Mouse (Mus musculus) myocyte (in vitro differentiated cells): Measurements from ENCODE around the gene Cdc14a. TPM values are rescaled to one million over a fixed set of nuclear protein-coding genes. Genes with fewer than 3 reads are reported as not detected.

Experiments used
- H3K27me3 ChIP-seq: one replicate; pipeline ENCODE4 v1.6.1; 2011; ENCODE audit not compliant: control insufficient read depth, insufficient read depth, insufficient read length
- H3K36me3 ChIP-seq: one replicate; pipeline ENCODE4 v1.6.1; 2011; ENCODE audit not compliant: control insufficient read depth, insufficient read depth
- H3K4me2 ChIP-seq: one replicate; pipeline ENCODE4 v1.6.1; 2011; ENCODE audit warnings: low read depth, control low read depth
- H3K4me3 ChIP-seq: one replicate; pipeline ENCODE4 v1.5.1; 2011; ENCODE audit warnings: mild to moderate bottlenecking, control low read depth, moderate library complexity
- H3K79me2 ChIP-seq: one replicate; pipeline ENCODE4 v1.6.1; 2011; ENCODE audit not compliant: control insufficient read depth, insufficient read depth
- H3ac ChIP-seq: one replicate; pipeline ENCODE4 v1.6.1; 2011; ENCODE audit not compliant: control insufficient read depth, insufficient read length
- CEBPB ChIP-seq: IDR thresholded peaks from 2 replicates; pipeline ENCODE4 v1.6.1; 2011; ENCODE audit warnings: mild to moderate bottlenecking, moderate library complexity; ENCODE audit not compliant: poor library complexity, insufficient read depth, severe bottlenecking
- E2F4 ChIP-seq: IDR thresholded peaks from one replicate; pipeline ENCODE4 v1.6.1; 2011; ENCODE audit warnings: mild to moderate bottlenecking, control low read depth, moderate library complexity; ENCODE audit not compliant: insufficient read depth
- MAX ChIP-seq: IDR thresholded peaks from one replicate; pipeline ENCODE4 v1.6.1; 2011; ENCODE audit warnings: low read depth, mild to moderate bottlenecking, control low read depth
- MYOD1 ChIP-seq, 3 experiments: IDR thresholded peaks; one replicate each; pipeline ENCODE4 v1.6.1; 2011; ENCODE audit warnings: control low read depth in 2 of 3, low read depth in 2 of 3, mild to moderate bottlenecking in 2 of 3, moderate library complexity in 1 of 3; ENCODE audit not compliant: insufficient read length in 2 of 3, control insufficient read depth in 1 of 3
- MYOG ChIP-seq, 3 experiments: IDR thresholded peaks; one replicate each; pipeline ENCODE4 v1.6.1; 2011; ENCODE audit warnings: control low read depth in 2 of 3, low read depth in 2 of 3, mild to moderate bottlenecking in 2 of 3; ENCODE audit not compliant: insufficient read length in 2 of 3, control insufficient read depth in 1 of 3, insufficient read depth in 1 of 3
- POLR2A ChIP-seq: IDR thresholded peaks from one replicate; pipeline ENCODE4 v1.6.1; 2011; ENCODE audit warnings: low read depth, mild to moderate bottlenecking, control low read depth, moderate library complexity; ENCODE audit not compliant: insufficient read length
- POLR2AphosphoS2 ChIP-seq: IDR thresholded peaks from one replicate; pipeline ENCODE4 v1.6.1; 2011; ENCODE audit warnings: low read depth, control low read depth; ENCODE audit not compliant: insufficient read length
- REST ChIP-seq: IDR thresholded peaks from one replicate; pipeline ENCODE4 v1.6.1; 2011; ENCODE audit warnings: mild to moderate bottlenecking, control low read depth, moderate library complexity; ENCODE audit not compliant: insufficient read depth, insufficient read length
- SRF ChIP-seq: IDR thresholded peaks from one replicate; pipeline ENCODE4 v1.6.1; 2011; ENCODE audit warnings: low read depth; ENCODE audit not compliant: control insufficient read depth, insufficient read length
- TCF12 ChIP-seq: IDR thresholded peaks from one replicate; pipeline ENCODE4 v1.6.1; 2011; ENCODE audit warnings: mild to moderate bottlenecking, control low read depth; ENCODE audit not compliant: poor library complexity, insufficient read depth, severe bottlenecking
- TCF3 ChIP-seq: IDR thresholded peaks from one replicate; pipeline ENCODE4 v1.6.1; 2011; ENCODE audit warnings: low read depth, control low read depth; ENCODE audit not compliant: insufficient read length
- USF1 ChIP-seq: IDR thresholded peaks from one replicate; pipeline ENCODE4 v1.6.1; 2011; ENCODE audit warnings: low read depth, mild to moderate bottlenecking, control low read depth, moderate library complexity
- polyA plus RNA-seq: library from polyadenylated mRNA; unstranded; fragments of >200 nt; fragmentation: generic; extraction: Trizol; gene quantifications from one replicate; pipeline ENCODE4 v1.2.1, GENCODE M21; 2012; ENCODE audit warnings: missing spikeins

Gene Cdc14a
- polyA plus RNA-seq, 1 experiment: 0.65 TPM

DNA sequence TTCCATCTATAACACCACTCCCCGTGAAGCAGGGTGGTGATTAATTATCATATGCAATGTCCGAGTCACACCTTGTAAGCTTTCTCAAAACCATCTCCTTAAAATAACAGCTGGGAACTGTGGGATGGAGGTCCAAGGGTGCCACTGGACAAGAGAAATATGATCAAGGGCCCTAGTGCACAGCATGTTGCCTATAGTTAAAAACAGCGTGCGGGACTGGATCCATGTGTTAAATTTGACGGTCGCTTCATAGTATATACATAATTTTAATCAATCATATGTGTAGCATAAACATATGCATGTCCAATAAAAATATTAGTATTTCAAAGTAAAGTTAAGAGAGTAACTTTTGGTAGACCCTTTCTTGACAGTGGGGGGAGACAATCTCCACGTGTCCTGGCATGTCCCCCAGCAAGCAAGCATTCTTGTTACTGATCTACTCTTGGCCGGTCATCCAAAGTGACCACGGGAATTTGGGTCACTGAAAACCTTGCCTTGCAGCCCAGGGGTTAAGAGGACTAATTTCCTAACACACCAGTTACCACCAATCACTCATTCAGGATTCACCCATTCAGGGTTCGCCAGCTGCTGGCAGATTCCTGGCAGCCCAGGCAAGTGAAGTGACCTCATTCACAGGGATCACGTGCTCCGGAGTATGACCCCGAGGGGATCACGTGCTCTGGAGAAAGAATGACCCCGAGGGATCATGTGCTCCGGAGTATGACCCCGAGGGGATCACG, 94.6 kb downstream of the Cdc14a start:
- Histone ChIP-seq H3ac (no peak overlapping the region), H3K4me2 (no peak overlapping the region), H3K27me3 (no peaks in the 10 kb centered on the region), H3K4me3 (no peak overlapping the region), H3K79me2 (no peaks in the 10 kb centered on the region), H3K36me3 (no peaks in the 10 kb centered on the region)
- no peak for TF ChIP-seq SRF
- no peak for TF ChIP-seq TCF12
- TF ChIP-seq POLR2AphosphoS2: no peak
- TF ChIP-seq POLR2A: no peak
- TF ChIP-seq REST: no peak
- no peak for TF ChIP-seq USF1
- TF ChIP-seq E2F4: no peak
- no peak for TF ChIP-seq CEBPB
- TF ChIP-seq MAX: no peak
- TF ChIP-seq MYOG (IDR thresholded peaks at IDR 0.05; ENCODE audit: control insufficient read depth in 1 of 3, insufficient read depth in 1 of 3, insufficient read length in 2 of 3, low read depth in 2 of 3): no peak
- no peak for TF ChIP-seq MYOD1 (IDR thresholded peaks at IDR 0.05; ENCODE audit: control insufficient read depth in 1 of 3, insufficient read length in 2 of 3, low read depth in 2 of 3)
- no peak for TF ChIP-seq TCF3

DNA sequence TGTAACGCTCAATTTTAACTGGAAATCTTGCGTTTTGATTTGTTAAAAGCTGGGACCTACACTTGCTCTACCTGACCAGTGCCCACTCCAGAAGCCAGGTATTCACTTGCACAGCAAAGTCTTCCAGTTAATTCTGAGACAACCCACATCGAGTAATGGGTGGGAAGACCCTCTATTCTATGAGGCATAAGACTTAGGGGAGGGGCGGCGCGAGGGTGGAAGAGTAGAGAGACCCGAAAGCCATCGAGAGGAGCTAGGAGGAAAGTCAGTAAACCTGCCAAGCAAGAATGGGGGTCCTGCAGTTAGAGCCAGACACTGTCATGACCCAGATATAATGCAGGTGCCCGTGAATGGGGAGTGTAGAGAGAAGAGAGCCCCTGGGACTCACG, 96.2 kb downstream of the Cdc14a start:
- Histone ChIP-seq H3K36me3 (no peaks in the 10 kb centered on the region), H3ac (no peak overlapping the region), H3K4me2 (peak overlapping the region; percentile 64), H3K27me3 (no peaks in the 10 kb centered on the region), H3K4me3 (no peak overlapping the region), H3K79me2 (no peaks in the 10 kb centered on the region)
- TF ChIP-seq MYOD1 (IDR thresholded peaks at IDR 0.05; ENCODE audit: control insufficient read depth in 1 of 3, insufficient read length in 2 of 3, low read depth in 2 of 3) (no peak), TCF3 (no peak), POLR2AphosphoS2 (no peak), CEBPB (no peak), TCF12 (no peak)

GRCm38 (mm10) chr3:116327001-116327615, 96.7 kb downstream of the Cdc14a start:
- H3K36me3 ChIP-seq: no peaks in the 10 kb centered on the region
- TF ChIP-seq TCF12: no peak
- TF ChIP-seq POLR2AphosphoS2: no peak
- TF ChIP-seq E2F4: peak; percentile 9
- TF ChIP-seq REST: no peak
- TF ChIP-seq MYOD1 (IDR thresholded peaks at IDR 0.05; ENCODE audit: control insufficient read depth in 1 of 3, insufficient read length in 2 of 3, low read depth in 2 of 3): no peak
- no peak for TF ChIP-seq MAX
- no peak for TF ChIP-seq USF1
- H3K79me2 ChIP-seq: no peaks in the 10 kb centered on the region
- peak overlapping the region; percentile 64 for H3K4me2 ChIP-seq
- H3ac ChIP-seq: no peak overlapping the region
- no peak overlapping the region for H3K4me3 ChIP-seq
- H3K27me3 ChIP-seq: no peaks in the 10 kb centered on the region

DNA sequence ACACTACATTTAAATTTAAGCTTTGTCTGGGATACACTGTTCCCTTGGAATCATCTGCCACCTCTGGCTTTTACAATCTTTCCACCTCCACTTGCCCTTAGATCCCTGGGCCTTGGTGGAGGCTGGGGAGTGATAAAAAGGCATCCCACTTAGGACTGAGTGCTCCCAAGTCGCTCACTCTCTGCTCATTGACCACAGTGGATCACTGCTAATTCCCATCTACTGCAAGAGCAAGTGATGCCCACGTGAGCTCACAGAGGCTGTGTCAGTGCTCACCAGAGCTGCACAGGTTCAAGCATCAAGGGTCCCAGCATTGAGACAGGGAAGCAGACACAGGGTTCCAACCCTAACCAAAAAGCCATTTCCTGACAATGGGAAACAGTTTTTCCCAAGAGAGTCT, 98.3 kb downstream of the Cdc14a start:
- H3K36me3 ChIP-seq: no peaks in the 10 kb centered on the region
- no peak for TF ChIP-seq USF1
- TF ChIP-seq SRF: no peak
- TF ChIP-seq POLR2A: no peak
- no peak overlapping the region for H3K4me3 ChIP-seq
- no peaks in the 10 kb centered on the region for H3K27me3 ChIP-seq
- H3K79me2 ChIP-seq: no peaks in the 10 kb centered on the region
- H3ac ChIP-seq: no peak overlapping the region
- H3K4me2 ChIP-seq: no peak overlapping the region

- H3K79me2 ChIP-seq: no peaks in the 10 kb centered on the region
- H3K27me3 ChIP-seq: no peaks in the 10 kb centered on the region
- H3ac ChIP-seq: no peak overlapping the region
- no peaks in the 10 kb centered on the region for H3K36me3 ChIP-seq
- H3K4me3 ChIP-seq: no peak overlapping the region
- TF ChIP-seq MYOD1 (IDR thresholded peaks at IDR 0.05; ENCODE audit: control insufficient read depth in 1 of 3, insufficient read length in 2 of 3, low read depth in 2 of 3): no peak
- H3K4me2 ChIP-seq: no peak overlapping the region
These were observed 104.1 kb downstream of the Cdc14a start for GRCm38 (mm10) chr3:116319696-116320095.
